Mouse (Mus musculus) C2C12 (cell line): ENCODE measurements around the gene Lmntd1. TPM values are rescaled to one million over a fixed set of nuclear protein-coding genes. Genes with fewer than 3 reads are reported as not detected.

Source experiments
- H3K27me3 ChIP-seq: one replicate; pipeline ENCODE4 v1.6.1; 2011; ENCODE audit not compliant: control insufficient read depth, insufficient read depth, insufficient read length
- H3K36me3 ChIP-seq: one replicate; pipeline ENCODE4 v1.6.1; 2011; ENCODE audit not compliant: control insufficient read depth, insufficient read depth
- H3K4me3 ChIP-seq: one replicate; pipeline ENCODE4 v1.5.1; 2011; ENCODE audit warnings: mild to moderate bottlenecking, control low read depth; ENCODE audit not compliant: poor library complexity, insufficient read depth, severe bottlenecking
- H3K79me2 ChIP-seq: one replicate; pipeline ENCODE4 v1.6.1; 2011; ENCODE audit not compliant: control insufficient read depth, insufficient read depth
- H3K79me3 ChIP-seq: one replicate; pipeline ENCODE4 v1.6.1; 2011; ENCODE audit warnings: low read depth, control low read depth
- H3ac ChIP-seq: one replicate; pipeline ENCODE3; 2011; ENCODE audit warnings: low read depth; ENCODE audit not compliant: control insufficient read depth, insufficient read length
- CEBPB ChIP-seq: IDR thresholded peaks from one replicate; pipeline ENCODE4 v1.6.1; 2011; ENCODE audit warnings: low read depth, mild to moderate bottlenecking, control low read depth, moderate library complexity
- CTCF ChIP-seq: IDR thresholded peaks from one replicate; pipeline ENCODE4 v1.5.1; 2011; ENCODE audit not compliant: control insufficient read depth, insufficient read depth, insufficient read length
- FOSL1 ChIP-seq: IDR thresholded peaks from one replicate; pipeline ENCODE4 v1.8.0; 2011; ENCODE audit warnings: mild to moderate bottlenecking, low read length; ENCODE audit not compliant: poor library complexity, insufficient read depth, severe bottlenecking
- MAX ChIP-seq: IDR thresholded peaks from one replicate; pipeline ENCODE4 v1.6.1; 2011; ENCODE audit warnings: mild to moderate bottlenecking, control low read depth
- MYOD1 ChIP-seq: IDR thresholded peaks from one replicate; pipeline ENCODE4 v1.6.1; 2011; ENCODE audit warnings: low read depth; ENCODE audit not compliant: control insufficient read depth, insufficient read length
- MYOG ChIP-seq: IDR thresholded peaks from one replicate; pipeline ENCODE4 v1.6.1; 2011; ENCODE audit not compliant: control insufficient read depth, insufficient read length; ENCODE audit errors: extremely low read depth
- USF1 ChIP-seq: IDR thresholded peaks from one replicate; pipeline ENCODE4 v1.6.1; 2011; ENCODE audit warnings: low read depth, mild to moderate bottlenecking, control low read depth, moderate library complexity
- polyA plus RNA-seq: library from polyadenylated mRNA; unstranded; fragments of >200 nt; fragmentation: generic; extraction: Trizol; gene quantifications from one replicate; pipeline ENCODE4 v1.2.1, GENCODE M21; 2012; ENCODE audit warnings: missing spikeins

Lmntd1 gene
- polyA plus RNA-seq, 1 experiment = not detected

DNA sequence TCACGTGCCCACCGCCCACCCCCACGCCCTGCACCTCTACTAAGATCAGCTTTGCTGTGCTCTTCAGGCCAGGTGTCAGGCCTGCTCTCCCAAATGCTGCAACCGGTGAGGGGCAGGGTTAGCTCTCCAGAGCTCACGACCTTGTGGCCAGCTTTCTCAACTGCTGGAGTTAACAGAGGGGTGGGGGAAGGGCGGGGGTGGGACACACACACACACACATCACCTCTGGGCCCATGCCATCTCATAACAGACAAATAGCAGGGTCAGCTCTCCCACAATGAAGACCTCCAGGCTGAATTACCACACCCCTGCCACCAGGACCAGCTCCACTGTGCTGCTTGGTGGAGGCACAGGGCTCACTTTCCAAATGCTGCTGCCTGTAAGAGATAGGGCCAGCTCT, 266.5 kb downstream of the Lmntd1 start:
- no peaks in the 10 kb centered on the region for H3K79me3 ChIP-seq
- no peaks in the 10 kb centered on the region for H3K27me3 ChIP-seq

DNA sequence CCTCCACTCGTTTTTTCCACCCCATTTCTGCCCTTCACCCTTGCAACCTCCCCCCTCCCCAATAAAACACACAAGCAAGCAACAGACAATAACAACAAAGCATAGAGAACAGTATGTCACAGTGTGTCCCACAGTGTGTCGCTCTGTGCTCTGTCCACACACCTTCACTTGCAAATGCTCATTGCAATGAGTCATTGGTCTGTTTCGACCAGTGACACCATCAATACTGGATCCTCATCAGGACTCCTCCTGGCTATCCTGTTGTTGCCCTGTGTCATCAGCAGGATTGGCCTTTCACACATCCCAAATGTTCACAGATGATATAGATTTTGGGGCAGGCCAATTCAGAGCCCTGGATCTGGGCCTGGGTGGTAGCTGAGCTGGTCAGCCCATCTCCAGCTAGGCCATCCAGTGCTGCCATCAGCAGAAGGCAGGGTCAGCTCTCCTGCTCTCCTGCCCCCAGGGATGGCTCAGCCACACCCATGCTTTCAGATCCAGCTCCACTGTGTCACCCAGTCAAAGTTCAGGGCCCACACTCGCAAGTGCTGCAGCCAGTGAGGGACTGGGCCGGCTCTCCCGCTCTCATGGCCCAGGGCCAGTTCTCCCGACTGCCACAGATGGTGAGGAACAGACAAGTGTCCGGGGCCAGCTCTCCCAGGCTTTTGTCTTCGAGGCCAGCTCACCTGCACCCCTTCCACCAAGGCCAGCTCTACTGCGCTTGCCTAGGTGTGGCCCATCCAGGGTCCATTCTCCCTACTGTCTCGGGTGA, 267.1 kb downstream of the Lmntd1 start:
- no peak overlapping the region for H3ac ChIP-seq
- no peaks in the 10 kb centered on the region for H3K27me3 ChIP-seq
- H3K36me3 ChIP-seq = no peaks in the 10 kb centered on the region
- TF ChIP-seq MYOD1 (no peak), CTCF (no peak), FOSL1 (no peak), CEBPB (no peak), USF1 (no peak), MAX (no peak), MYOG (no peak)
- no peak overlapping the region for H3K4me3 ChIP-seq
- no peaks in the 10 kb centered on the region for H3K79me2 ChIP-seq
- no peaks in the 10 kb centered on the region for H3K79me3 ChIP-seq

More for the DNA sequence above, 266.5 kb downstream of the Lmntd1 start:
- Histone ChIP-seq H3ac (no peak overlapping the region), H3K4me3 (no peak overlapping the region), H3K36me3 (no peaks in the 10 kb centered on the region), H3K79me2 (no peaks in the 10 kb centered on the region)
- TF ChIP-seq USF1 (no peak), MAX (no peak), CTCF (no peak), MYOD1 (no peak), CEBPB (no peak), MYOG (no peak), FOSL1 (no peak)

DNA sequence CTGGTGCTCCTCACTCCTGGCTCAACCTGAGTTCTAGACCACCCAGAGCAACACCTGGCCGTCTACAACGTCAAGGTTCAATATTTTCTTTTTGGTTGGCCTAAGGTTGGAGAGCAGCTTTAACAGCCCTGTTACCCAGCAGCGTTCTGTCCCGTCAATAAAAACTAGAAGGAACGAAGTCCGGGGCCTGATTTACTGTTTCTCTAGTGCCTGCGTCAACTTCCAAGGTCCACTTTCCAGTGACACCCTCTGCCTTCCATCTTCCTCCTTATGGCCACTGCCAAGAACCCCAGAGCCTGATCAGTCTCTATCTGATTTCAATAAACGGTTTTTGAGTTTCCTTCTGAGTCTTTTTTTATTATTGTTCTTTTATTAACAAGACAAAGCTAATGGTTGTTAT, 267.8 kb downstream of the Lmntd1 start:
- no peaks in the 10 kb centered on the region for H3K27me3 ChIP-seq
- H3K4me3 ChIP-seq = no peak overlapping the region
- H3ac ChIP-seq = no peak overlapping the region
- H3K79me2 ChIP-seq = no peaks in the 10 kb centered on the region
- no peaks in the 10 kb centered on the region for H3K36me3 ChIP-seq
- no peak for TF ChIP-seq USF1
- TF ChIP-seq FOSL1 = no peak
- no peak for TF ChIP-seq MAX
- no peak for TF ChIP-seq MYOD1
- TF ChIP-seq CEBPB = no peak
- TF ChIP-seq CTCF = no peak
- no peak for TF ChIP-seq MYOG
- no peaks in the 10 kb centered on the region for H3K79me3 ChIP-seq

DNA sequence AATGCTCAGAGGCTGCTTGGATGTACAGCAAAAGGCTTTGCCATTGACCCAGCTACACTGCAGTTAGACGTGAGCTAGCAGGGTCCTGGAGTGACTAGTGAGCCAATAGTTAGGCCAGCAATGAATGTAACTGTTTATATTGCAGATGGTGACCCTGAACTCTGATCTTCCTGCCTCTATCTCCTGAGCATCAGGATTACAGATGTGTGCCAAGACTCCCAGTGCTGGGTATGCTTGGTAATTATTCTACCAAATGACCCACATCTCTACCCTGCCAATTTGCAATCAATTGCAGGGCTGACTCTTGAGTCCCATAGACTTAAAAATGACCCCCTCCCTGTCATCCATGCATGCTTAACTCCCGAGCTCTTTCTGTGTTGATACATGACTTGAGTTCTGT, 269.4 kb downstream of the Lmntd1 start:
- no peak for TF ChIP-seq MAX
- TF ChIP-seq USF1 = no peak
- no peak for TF ChIP-seq FOSL1
- TF ChIP-seq MYOG = no peak
- no peak for TF ChIP-seq CTCF
- no peak for TF ChIP-seq MYOD1
- TF ChIP-seq CEBPB = no peak
- Histone ChIP-seq H3K36me3 (no peaks in the 10 kb centered on the region), H3ac (no peak overlapping the region), H3K79me3 (no peaks in the 10 kb centered on the region), H3K79me2 (no peaks in the 10 kb centered on the region), H3K4me3 (no peak overlapping the region), H3K27me3 (no peaks in the 10 kb centered on the region)

DNA sequence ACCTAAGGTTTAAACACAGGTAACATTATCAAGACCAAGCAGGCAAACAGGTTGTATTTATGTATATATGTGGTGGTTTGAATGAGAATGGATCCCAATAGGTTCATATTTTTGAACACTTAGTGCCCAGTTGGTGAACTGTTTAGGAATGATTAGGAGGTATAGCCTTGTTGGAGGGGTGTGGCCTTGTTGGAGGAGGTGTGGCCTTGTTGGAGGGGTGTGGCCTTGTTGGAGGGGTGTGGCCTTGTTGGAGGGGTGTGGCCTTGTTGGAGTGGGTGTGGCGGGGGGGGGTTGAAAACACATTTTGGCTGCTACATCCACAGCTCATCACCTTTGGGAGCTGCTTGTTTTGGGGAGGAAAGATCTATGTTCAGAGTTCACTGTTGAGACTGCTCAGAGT, 270.7 kb downstream of the Lmntd1 start:
- H3K36me3 ChIP-seq = no peaks in the 10 kb centered on the region
- no peak overlapping the region for H3ac ChIP-seq

More for the DNA sequence above, 270.7 kb downstream of the Lmntd1 start:
- no peak for TF ChIP-seq CEBPB
- TF ChIP-seq MYOG = no peak
- no peak for TF ChIP-seq FOSL1
- no peak for TF ChIP-seq MAX
- TF ChIP-seq MYOD1 = no peak
- Histone ChIP-seq H3K27me3 (no peaks in the 10 kb centered on the region), H3K4me3 (no peak overlapping the region), H3K79me3 (no peaks in the 10 kb centered on the region), H3K79me2 (no peaks in the 10 kb centered on the region)
